Mouse (Mus musculus): ENCODE results near the gene Stk38. TPM values are rescaled to one million over a fixed set of nuclear protein-coding genes. Genes with fewer than 3 reads are reported as not detected.
A peak's percentile ranks its signal among the peaks of the same experiment; 100 is the strongest.

Stk38 gene
- polyA plus RNA-seq, 1 experiment from 2014 or later: 136 TPM

GRCm38 (mm10) chr17:28953251-28953650 lies 54.5 kb downstream of the Stk38 start:
- H3K9ac ChIP-seq (replicated peaks; ENCODE audit: low read depth, low read length): peak overlapping the region; percentile 93
- peaks cover 19% of the 10 kb centered on the region for H3K4me1 ChIP-seq (replicated peaks; ENCODE audit: control insufficient read depth, insufficient read depth, low read length)
- no peak overlapping the region; the same call in 1 of the 2 replicates for H3K27ac ChIP-seq (ENCODE audit: low read length)
- 14% methylated on average over 9 of the region's 9 CpGs for WGBS
- H3K4me2 ChIP-seq (ENCODE audit: low read length): peak overlapping the region; percentile 64
- no peaks in the 10 kb centered on the region for H3K9me3 ChIP-seq (ENCODE audit: control insufficient read depth, low read length)
- H3K27me3 ChIP-seq (replicated peaks; ENCODE audit: control insufficient read depth, insufficient read depth, low read length): no peaks in the 10 kb centered on the region
- H3K4me3 ChIP-seq (replicated peaks; ENCODE audit: low read length): peak overlapping the region; percentile 81
- no peak for ATAC-seq
- H3K36me3 ChIP-seq (ENCODE audit: control insufficient read depth, insufficient read depth): no peaks in the 10 kb centered on the region

GRCm38 (mm10) chr17:28951831-28952799 lies 55.7 kb downstream of the Stk38 start, which contains the start of gene Kctd20:
TSS of gene Kctd20 (plus strand) at chr17:28951950.
- Histone ChIP-seq H3K4me1 (replicated peaks; ENCODE audit: control insufficient read depth, insufficient read depth, low read length) (peaks cover 19% of the 10 kb centered on the region), H3K27ac (ENCODE audit: low read length) (peak within 1 kb of the TSS; percentile 97), H3K4me3 (replicated peaks; ENCODE audit: low read length) (peak within 1 kb of the TSS; percentile 81), H3K9ac (replicated peaks; ENCODE audit: low read depth, low read length) (peak within 1 kb of the TSS; percentile 93), H3K4me2 (ENCODE audit: low read length) (peak within 1 kb of the TSS; percentile 78), H3K27me3 (replicated peaks; ENCODE audit: control insufficient read depth, insufficient read depth, low read length) (no peaks in the 10 kb centered on the region), H3K36me3 (ENCODE audit: control insufficient read depth, insufficient read depth) (no peaks in the 10 kb centered on the region), H3K9me3 (ENCODE audit: control insufficient read depth, low read length) (no peaks in the 10 kb centered on the region)
- peak; percentile 91 for ATAC-seq
- WGBS: under 1% methylated on average over 70 of the region's 80 CpGs

- H3K9me3 ChIP-seq (ENCODE audit: control insufficient read depth, low read length): no peaks in the 10 kb centered on the region
- WGBS: 79% methylated on average over 4 of the region's 4 CpGs
- peaks cover 19% of the 10 kb centered on the region for H3K4me1 ChIP-seq (replicated peaks; ENCODE audit: control insufficient read depth, insufficient read depth, low read length)
- H3K4me3 ChIP-seq (replicated peaks; ENCODE audit: low read length): no peak overlapping the region
- H3K4me2 ChIP-seq (ENCODE audit: low read length): no peak overlapping the region
- ATAC-seq: no peak
- H3K27me3 ChIP-seq (replicated peaks; ENCODE audit: control insufficient read depth, insufficient read depth, low read length): no peaks in the 10 kb centered on the region
- H3K36me3 ChIP-seq (ENCODE audit: control insufficient read depth, insufficient read depth): no peaks in the 10 kb centered on the region
- H3K9ac ChIP-seq (replicated peaks; ENCODE audit: low read depth, low read length): no peak overlapping the region
- no peak overlapping the region for H3K27ac ChIP-seq (ENCODE audit: low read length)
These were observed 57.0 kb downstream of the Stk38 start for GRCm38 (mm10) chr17:28950751-28951150.

- Histone ChIP-seq H3K27me3 (replicated peaks; ENCODE audit: control insufficient read depth, insufficient read depth, low read length) (no peaks in the 10 kb centered on the region), H3K4me2 (ENCODE audit: low read length) (no peak overlapping the region), H3K9ac (replicated peaks; ENCODE audit: low read depth, low read length) (no peak overlapping the region), H3K4me3 (replicated peaks; ENCODE audit: low read length) (no peak overlapping the region), H3K4me1 (replicated peaks; ENCODE audit: control insufficient read depth, insufficient read depth, low read length) (peaks cover 11% of the 10 kb centered on the region), H3K9me3 (ENCODE audit: control insufficient read depth, low read length) (no peaks in the 10 kb centered on the region), H3K36me3 (ENCODE audit: control insufficient read depth, insufficient read depth) (no peaks in the 10 kb centered on the region), H3K27ac (ENCODE audit: low read length) (no peak overlapping the region)
- ATAC-seq: no peak
- WGBS: 70% methylated on average over 4 of the region's 4 CpGs
These were observed 59.1 kb downstream of the Stk38 start for GRCm38 (mm10) chr17:28948661-28949060.

- H3K27me3 ChIP-seq (replicated peaks; ENCODE audit: control insufficient read depth, insufficient read depth, low read length): no peaks in the 10 kb centered on the region
- no peak overlapping the region for H3K4me3 ChIP-seq (replicated peaks; ENCODE audit: low read length)
- H3K4me1 ChIP-seq (replicated peaks; ENCODE audit: control insufficient read depth, insufficient read depth, low read length): peaks cover 5% of the 10 kb centered on the region
- H3K4me2 ChIP-seq (ENCODE audit: low read length): no peak overlapping the region
- WGBS: 88% methylated on average over 19 of the region's 19 CpGs
- ATAC-seq: no peak
- H3K27ac ChIP-seq (ENCODE audit: low read length): no peak overlapping the region
- no peaks in the 10 kb centered on the region for H3K9me3 ChIP-seq (ENCODE audit: control insufficient read depth, low read length)
- H3K36me3 ChIP-seq (ENCODE audit: control insufficient read depth, insufficient read depth): no peaks in the 10 kb centered on the region
- H3K9ac ChIP-seq (replicated peaks; ENCODE audit: low read depth, low read length): no peak overlapping the region
These were observed 60.5 kb downstream of the Stk38 start for GRCm38 (mm10) chr17:28947011-28947939.

DNA sequence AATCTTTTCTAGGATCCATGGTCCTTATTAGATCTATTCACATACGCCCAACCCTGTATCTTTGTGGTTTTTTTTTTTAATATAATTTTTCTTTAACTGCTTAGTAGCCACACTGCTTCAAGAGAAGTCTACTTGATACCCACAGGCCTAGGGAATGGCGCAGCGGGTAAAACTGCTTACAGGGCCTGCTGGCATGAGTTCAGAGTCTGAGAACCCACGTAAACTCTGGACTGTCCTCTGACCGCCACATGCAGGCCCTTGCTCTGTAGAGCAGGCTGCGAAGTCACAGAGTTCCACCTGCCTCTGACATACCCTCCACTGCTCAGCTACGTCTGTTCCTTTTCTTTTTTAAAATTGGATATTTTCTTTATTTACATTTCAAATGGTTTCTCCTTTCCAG lies 63.3 kb downstream of the Stk38 start:
- 91% methylated on average over 7 of the region's 7 CpGs for WGBS
- Histone ChIP-seq H3K27me3 (replicated peaks; ENCODE audit: control insufficient read depth, insufficient read depth, low read length) (no peaks in the 10 kb centered on the region), H3K27ac (ENCODE audit: low read length) (no peak overlapping the region), H3K36me3 (ENCODE audit: control insufficient read depth, insufficient read depth) (no peaks in the 10 kb centered on the region), H3K4me3 (replicated peaks; ENCODE audit: low read length) (no peak overlapping the region), H3K9me3 (ENCODE audit: control insufficient read depth, low read length) (no peaks in the 10 kb centered on the region), H3K4me1 (replicated peaks; ENCODE audit: control insufficient read depth, insufficient read depth, low read length) (no peaks in the 10 kb centered on the region), H3K9ac (replicated peaks; ENCODE audit: low read depth, low read length) (no peak overlapping the region), H3K4me2 (ENCODE audit: low read length) (no peak overlapping the region)
- no peak for ATAC-seq

- H3K9ac ChIP-seq (replicated peaks; ENCODE audit: low read depth, low read length): no peak within 1 kb of the TSS
- no peak within 1 kb of the TSS for H3K27ac ChIP-seq (ENCODE audit: low read length)
- 90% methylated on average over 7 of the region's 7 CpGs for WGBS
- no peak within 1 kb of the TSS for H3K4me3 ChIP-seq (replicated peaks; ENCODE audit: low read length)
- H3K4me1 ChIP-seq (replicated peaks; ENCODE audit: control insufficient read depth, insufficient read depth, low read length): no peaks in the 10 kb centered on the region
- no peaks in the 10 kb centered on the region for H3K36me3 ChIP-seq (ENCODE audit: control insufficient read depth, insufficient read depth)
- H3K9me3 ChIP-seq (ENCODE audit: control insufficient read depth, low read length): no peaks in the 10 kb centered on the region
- no peak for ATAC-seq
- no peak within 1 kb of the TSS for H3K4me2 ChIP-seq (ENCODE audit: low read length)
- H3K27me3 ChIP-seq (replicated peaks; ENCODE audit: control insufficient read depth, insufficient read depth, low read length): no peaks in the 10 kb centered on the region
These were observed 64.1 kb downstream of the Stk38 start, which contains the start of gene Pxt1 for GRCm38 (mm10) chr17:28943740-28944139. TSS of gene Pxt1 (minus strand) at chr17:28943840.

GRCm38 (mm10) chr17:28942101-28942500 lies 65.7 kb downstream of the Stk38 start:
- no peaks in the 10 kb centered on the region for H3K9me3 ChIP-seq (ENCODE audit: control insufficient read depth, low read length)
- H3K4me1 ChIP-seq (replicated peaks; ENCODE audit: control insufficient read depth, insufficient read depth, low read length): no peaks in the 10 kb centered on the region
- H3K27ac ChIP-seq (ENCODE audit: low read length): no peak overlapping the region
- no peak for ATAC-seq
- no peak overlapping the region for H3K4me3 ChIP-seq (replicated peaks; ENCODE audit: low read length)
- no peaks in the 10 kb centered on the region for H3K27me3 ChIP-seq (replicated peaks; ENCODE audit: control insufficient read depth, insufficient read depth, low read length)
- WGBS: 81% methylated on average over 10 of the region's 11 CpGs
- H3K9ac ChIP-seq (replicated peaks; ENCODE audit: low read depth, low read length): no peak overlapping the region
- no peak overlapping the region for H3K4me2 ChIP-seq (ENCODE audit: low read length)
- no peaks in the 10 kb centered on the region for H3K36me3 ChIP-seq (ENCODE audit: control insufficient read depth, insufficient read depth)
